Mouse (Mus musculus): ENCODE results near the gene Slc7a7.

- TF ChIP-seq ZNF384 (IDR thresholded peaks at IDR 0.05; ENCODE audit: low read depth, low read length) (no peak), HCFC1 (IDR thresholded peaks at IDR 0.05; ENCODE audit: borderline replicate concordance, insufficient read depth, low read length) (no peak)
Measured at GRCm38 (mm10) chr14:54398921-54399382, 18.6 kb downstream of the Slc7a7 start.
